Mouse (Mus musculus) cortical plate, adult 2 months (tissue): ENCODE measurements around the gene Gm29797.

Source experiments
- CTCF ChIP-seq: fragments of 200-500 bp; IDR thresholded peaks from 2 replicates; pipeline ENCODE4 v1.5.1; 2011; ENCODE audit warnings: mild to moderate bottlenecking, control low read depth, low read length; ENCODE audit not compliant: insufficient read depth; ENCODE audit errors: extremely low read depth
- POLR2A ChIP-seq: fragments of 200-500 bp; IDR thresholded peaks from 2 replicates; pipeline ENCODE4 v1.6.1; 2011; ENCODE audit warnings: mild to moderate bottlenecking, low read length, control low read depth; ENCODE audit not compliant: insufficient read depth; ENCODE audit errors: extremely low read depth

DNA sequence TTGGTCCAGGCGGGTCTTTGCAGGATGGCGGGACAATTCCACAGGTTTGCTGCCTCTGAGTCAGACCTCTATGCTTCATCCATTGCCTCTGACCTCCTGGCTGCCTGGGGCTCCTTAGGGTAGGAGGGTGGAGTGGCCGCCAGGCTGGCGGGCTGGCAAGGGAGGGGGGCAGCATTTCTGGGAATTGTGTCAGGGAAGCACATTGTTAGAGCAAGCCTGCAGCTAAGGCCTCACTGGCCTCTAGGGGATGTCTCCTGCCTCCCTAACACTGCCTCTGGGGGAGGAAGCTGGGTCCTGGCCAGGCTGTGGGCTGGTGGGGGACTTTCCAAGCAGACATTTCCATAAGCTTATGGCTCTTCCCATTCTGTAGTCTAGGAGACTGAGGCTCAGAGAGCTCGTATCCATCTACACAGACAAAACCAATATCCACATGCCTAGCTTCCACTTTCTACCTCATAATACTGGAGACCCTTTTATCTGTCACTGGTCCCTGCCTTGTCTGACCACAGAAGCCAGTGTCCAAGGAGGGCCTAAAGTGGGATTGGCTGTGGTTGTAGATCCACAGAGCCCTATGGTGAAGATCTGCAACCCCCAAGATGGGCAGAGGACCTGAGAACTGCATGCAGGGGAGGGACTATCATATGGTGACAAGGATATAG, 20.4 kb downstream of the Gm29797 start:
- TF ChIP-seq CTCF (no peak), POLR2A (no peak)
